In the genomic region with DNA sequence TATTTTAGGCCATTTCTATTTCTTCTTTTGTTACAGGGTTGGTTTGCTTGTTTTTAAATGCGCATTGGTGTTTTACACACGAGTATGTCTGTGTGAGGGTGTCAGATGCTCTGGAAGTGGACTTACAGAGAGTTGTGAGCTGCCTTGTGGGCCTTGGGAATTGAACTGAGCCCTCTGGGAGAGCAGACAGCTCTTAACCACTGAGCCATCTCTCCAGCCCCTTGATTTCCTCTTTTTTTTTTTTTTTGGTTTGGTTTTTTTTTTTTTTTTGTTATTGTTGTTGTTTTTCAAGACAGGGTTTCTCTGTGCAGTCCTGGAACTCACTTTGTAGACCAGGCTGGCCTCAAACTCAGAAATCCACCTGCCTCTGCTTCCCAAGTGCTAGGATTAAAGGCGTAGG, we compare ENCODE assay signal across 28 mouse cellular contexts. TPM values are rescaled to one million over a fixed set of nuclear protein-coding genes. Genes with fewer than 3 reads are reported as not detected.
"Had no signal": no experiment of that assay in that cellular context is flagged by ENCODE, and none has a peak within 500 bp of the region (broad histone marks: within the 10 kb centered on the region; RNA-seq: fewer than 3 reads in every experiment).

No protein-coding gene starts in this region.

RNA-seq across cellular contexts. Expression of gene Gcm1, which starts 21.6 kb away (rescaled TPM):
- total RNA-seq: common myeloid progenitor, adult 5-6 weeks; forebrain, postnatal 0 days; gastrocnemius, adult 18-20 months; gastrocnemius, adult 2 months; gastrocnemius, adult 8-10 months; gastrocnemius, postnatal 10 days; gastrocnemius, postnatal 14 days; gastrocnemius, postnatal 25 days; gastrocnemius, postnatal 36 days; gastrocnemius, postnatal 4 days; granulocyte monocyte progenitor cell, adult 5-6 weeks; heart, adult 18-20 months; heart, adult 2 months; heart, adult 8-10 months had no signal
- polyA plus RNA-seq: cortical plate, adult 2 months; embryonic facial prominence, embryonic 11.5 days; embryonic facial prominence, embryonic 15.5 days; erythroblast, embryonic 14.5 days; forebrain, embryonic 10.5 days; forebrain, embryonic 11.5 days; forebrain, embryonic 12.5 days; forebrain, embryonic 13.5 days; forebrain, embryonic 14.5 days; forebrain, embryonic 15.5 days; forebrain, embryonic 16.5 days; forebrain, postnatal 0 days; frontal cortex, adult 2 months; gonadal fat pad, adult 2 months; heart, adult 2 months; heart, embryonic 10.5 days had no signal
